Comparison of ENCODE assay signal across 8 mouse cellular contexts in the genomic region with DNA sequence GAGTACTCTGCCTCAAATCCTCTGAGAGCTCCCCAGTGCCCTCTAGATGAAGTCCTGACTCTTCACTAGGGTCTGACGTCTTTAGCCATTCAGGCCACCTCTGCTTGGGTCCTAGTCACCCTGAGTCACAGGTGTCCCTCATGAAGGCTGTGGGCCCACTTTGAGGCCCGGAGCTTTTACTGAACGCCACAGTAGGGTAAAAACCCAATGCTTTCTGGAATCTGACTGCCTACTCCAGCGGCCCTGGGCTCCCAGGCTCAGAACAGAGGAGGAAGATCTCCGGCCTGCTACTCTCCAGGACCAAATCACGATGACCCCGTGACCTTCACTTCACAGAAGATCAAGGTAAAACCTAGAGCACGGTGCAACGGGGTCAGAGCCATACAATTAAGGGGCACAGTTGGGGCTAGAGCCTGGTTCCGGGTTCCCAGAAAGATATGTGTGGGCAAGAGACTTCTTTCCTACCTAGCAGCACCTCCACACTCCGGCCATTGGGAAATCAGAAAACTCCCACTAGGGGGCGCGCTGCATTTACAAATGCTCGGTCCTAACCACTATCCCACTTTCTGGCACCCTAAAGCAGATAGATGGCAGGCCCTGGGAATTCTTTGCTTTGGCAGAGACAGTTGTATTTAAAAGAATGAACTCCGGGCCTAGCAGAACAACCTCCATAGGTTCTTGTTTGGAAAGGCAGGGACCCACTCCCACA. TPM values are rescaled to one million over a fixed set of nuclear protein-coding genes. Genes with fewer than 3 reads are reported as not detected.
DNase-seq lines count a peak whose midpoint lies in the region; ATAC-seq lines count a peak whose summit lies in the region.

No protein-coding gene starts in this region.

- no peak overlapping the region for H3K4me2 ChIP-seq in midbrain, embryonic 13.5 days (replicated peaks)

- H3K9ac ChIP-seq in midbrain, embryonic 13.5 days (replicated peaks) = no peak overlapping the region

- H3K9me3 ChIP-seq in midbrain, embryonic 13.5 days = no peaks in the 10 kb centered on the region

- intact Hi-C loops in left cerebral cortex, postnatal 25 days (cut with DNase I) = loop anchor here (1.0 to 2.0 kb wide), 2 partner anchors 47 to 74 kb away; no protein-coding TSS in a partner anchor

- DNase-seq in adrenal gland, adult 8-10 months = peak; percentile 72
- peak; percentile 89 for DNase-seq in embryo, embryonic 10.5 days (ENCODE audit: low spot score)
- DNase-seq in heart, adult 11 months = peak; percentile 96
- peak; percentile 55 for DNase-seq in kidney, adult 11 months
- peak; percentile 84 to 87 for DNase-seq in left cerebral cortex, postnatal 25 days (ENCODE audit: low spot score in 2 of 2)
- peak; percentile 55 for DNase-seq in spleen, adult 12 weeks (ENCODE audit: low spot score)

- H3K27ac ChIP-seq in midbrain, embryonic 13.5 days = no peak overlapping the region

- H3K4me1 ChIP-seq in midbrain, embryonic 13.5 days (replicated peaks) = no peaks in the 10 kb centered on the region

- no peak overlapping the region for H3K4me3 ChIP-seq in midbrain, embryonic 13.5 days (replicated peaks)

- no peaks in the 10 kb centered on the region for H3K27me3 ChIP-seq in midbrain, embryonic 13.5 days

- H3K36me3 ChIP-seq in midbrain, embryonic 13.5 days = no peaks in the 10 kb centered on the region

- 30% methylated on average over 15 of the region's 15 CpGs for WGBS in midbrain, embryonic 13.5 days

- ATAC-seq in midbrain, embryonic 13.5 days = peak; percentile 91
- ATAC-seq in erythroblast, adult 5-6 weeks (replicated peaks; ENCODE audit: low FRiP score, poor library complexity, severe bottlenecking) = no peak

RNA-seq across cellular contexts. Expression of gene Bean1, which starts 24.1 kb away (rescaled TPM):
- total RNA-seq in adrenal gland, adult 8-10 months (2022) = 10 to 100 TPM in 1 of 4 experiments, 1 to 10 TPM in 3; 3.3 to 10.8 (median 4.8) TPM
- total RNA-seq in left cerebral cortex, postnatal 25 days (2021) = 10 to 100 TPM in 1 of 2 experiments, 1 to 10 TPM in 1; 9.5 to 11.2 TPM
- 1.8 and 2.0 TPM in 2 replicates for polyA plus RNA-seq in midbrain, embryonic 13.5 days (2015; fragmentation: Nextera tagmentation; extraction: Ambion mirVana)
- not detected in 2 replicates for total RNA-seq in erythroblast, adult 5-6 weeks (2015; ENCODE audit: low replicate concordance)
- not detected in 2 replicates for total RNA-seq in erythroblast, adult 5-6 weeks (2017; ENCODE audit: low replicate concordance)

RNA-seq across cellular contexts. Expression of gene Cdh5, which starts 44.7 kb away (rescaled TPM):
- 10 to 100 TPM; 35.5 to 62.6 (median 44.2) TPM for total RNA-seq in adrenal gland, adult 8-10 months (2022)
- total RNA-seq in left cerebral cortex, postnatal 25 days (2021) = 10 to 100 TPM; 10.4 to 14.9 TPM
- polyA plus RNA-seq in midbrain, embryonic 13.5 days (2015; fragmentation: Nextera tagmentation; extraction: Ambion mirVana) = 12.8 TPM in 2 replicates
- not detected in 2 replicates for total RNA-seq in erythroblast, adult 5-6 weeks (2015; ENCODE audit: low replicate concordance)
- not detected in 2 replicates for total RNA-seq in erythroblast, adult 5-6 weeks (2017; ENCODE audit: low replicate concordance)

Comparison
In these comparisons a context has a peak if more than half of its experiments do, and no peak if none do; other contexts are left out.
1. RNA of gene Bean1, which starts 24.1 kb away (total RNA-seq): 9.5 to 11.2 TPM in left cerebral cortex, postnatal 25 days and 3.3 to 10.8 TPM in adrenal gland, adult 8-10 months; not detected in erythroblast, adult 5-6 weeks; every median in the first group is over 4 times any median in the second.
2. RNA of gene Cdh5, which starts 44.7 kb away (total RNA-seq): 35.5 to 62.6 TPM in adrenal gland, adult 8-10 months and 10.4 to 14.9 TPM in left cerebral cortex, postnatal 25 days; not detected in erythroblast, adult 5-6 weeks; every median in the first group is over 4 times any median in the second.
3. Peak in every context shown above with its lines, with median percentiles within 50 percentile points of each other: DNase-seq.